Mouse (Mus musculus) ovary, postnatal 10 days (tissue): Measurements from ENCODE around the gene Grik4.

ENCODE experiments used
- DNase-seq: peaks from one replicate; pipeline ENCODE4 v3.0.0; 2022; ENCODE audit warnings: low spot score

The Grik4 gene

GRCm38 (mm10) chr9:42488071-42488470 is 456.2 kb downstream of the Grik4 start:
- no peak for DNase-seq

- DNase-seq, result no peak
Measured at GRCm38 (mm10) chr9:42486913-42487312, 457.4 kb downstream of the Grik4 start.

- no peak for DNase-seq
Measured at GRCm38 (mm10) chr9:42484667-42485066, 459.6 kb downstream of the Grik4 start.

GRCm38 (mm10) chr9:42482944-42483343 is 461.3 kb downstream of the Grik4 start:
- no peak for DNase-seq

- no peak for DNase-seq
Measured at GRCm38 (mm10) chr9:42476166-42476565, 468.1 kb downstream of the Grik4 start.

GRCm38 (mm10) chr9:42474244-42474643 is 470.0 kb downstream of the Grik4 start:
- no peak for DNase-seq

- peak; percentile 66 for DNase-seq
Measured at GRCm38 (mm10) chr9:42471921-42472747, 472.2 kb downstream of the Grik4 start.

GRCm38 (mm10) chr9:42471214-42471613 is 473.1 kb downstream of the Grik4 start:
- DNase-seq, result no peak

- DNase-seq, result no peak
Measured at GRCm38 (mm10) chr9:42469323-42469722, 475.0 kb downstream of the Grik4 start.

GRCm38 (mm10) chr9:42468360-42468759 is 475.9 kb downstream of the Grik4 start:
- DNase-seq, result no peak
